Mouse (Mus musculus) CD4-positive naive resting alpha-beta T cell, adult 76 days (primary cell): ENCODE data around the gene Spata48. TPM values are rescaled to one million over a fixed set of nuclear protein-coding genes. Genes with fewer than 3 reads are reported as not detected.

Source experiments
- total RNA-seq: library from RNA; stranded (reverse); gene quantifications from one replicate; pipeline ENCODE4 v1.2.4, GENCODE M21; 2023

Spata48 gene
- 6.1 TPM for total RNA-seq

DNA sequence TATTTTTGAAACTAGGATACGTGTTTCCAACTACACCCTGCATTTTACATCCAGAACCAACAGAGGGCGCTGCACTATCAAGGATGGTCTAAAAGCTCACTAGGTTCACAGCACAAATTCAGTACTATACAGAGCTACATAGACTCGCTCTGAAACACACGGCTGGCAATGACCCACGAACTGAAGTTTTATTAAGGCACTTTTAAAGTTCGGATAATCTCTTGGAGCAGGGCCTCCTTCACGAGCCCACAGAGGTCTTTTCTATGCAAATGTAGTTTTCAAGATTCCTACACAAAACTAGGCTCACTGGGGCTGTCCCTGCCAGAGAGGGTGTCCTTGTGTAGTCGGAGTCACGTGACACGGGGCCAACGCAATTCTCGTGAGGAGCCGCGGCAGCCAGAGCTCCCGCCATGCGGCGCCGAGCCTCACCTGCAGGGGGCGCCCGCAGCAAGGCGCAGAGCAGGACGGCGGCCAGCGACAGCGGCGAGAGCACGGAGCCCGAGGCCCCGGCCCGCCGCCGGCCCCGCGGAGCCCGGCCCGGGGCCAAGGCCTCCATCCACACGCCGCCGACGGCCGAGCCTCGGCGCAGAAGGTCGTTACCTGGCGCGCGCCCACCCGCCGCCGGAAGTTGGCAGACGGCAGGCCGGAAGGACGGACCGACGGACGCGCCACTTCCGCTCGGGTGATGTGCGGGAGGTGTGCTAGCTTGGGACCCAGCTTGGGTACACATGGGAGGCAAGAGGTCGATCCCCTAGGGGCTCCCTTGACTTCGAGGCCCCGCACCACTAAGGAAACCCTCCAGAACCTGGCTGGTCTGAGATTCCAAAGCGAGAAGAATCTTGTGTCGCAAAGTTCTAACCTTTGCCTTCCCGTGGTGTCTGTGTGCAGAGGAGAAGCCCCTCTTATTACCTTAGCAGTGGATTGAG, at the start of gene Spata48, which contains the start of gene Zpbp:
Gene Spata48, plus strand, starts transcription at position 460 of the 926 bp plus-strand sequence.
Gene Zpbp, minus strand, starts transcription at position 774 of the 926 bp plus-strand sequence.

Other genes with a start within 250 kb of the Spata48 start
- gene Zpbp, start 314 bp downstream of the Spata48 start, total RNA-seq, result 2.1 TPM
- gene 4930512M02Rik, start 165.7 kb downstream of the Spata48 start, total RNA-seq, result not detected
- 638 TPM for gene Ikzf1, start 222.9 kb downstream of the Spata48 start, total RNA-seq